Mouse (Mus musculus) heart, embryonic 12.5 days (tissue): ENCODE results near the gene Strn3. TPM values are rescaled to one million over a fixed set of nuclear protein-coding genes. Genes with fewer than 3 reads are reported as not detected.
"Not testable (repeated sequence)": the region's sequence is repeated elsewhere in the genome, so short reads cannot be mapped to it uniquely, and the experiment has no call there.

ENCODE experiments used
- ATAC-seq: fragments of 200-750 bp; cut with Nextera tagmentation; 2 replicates; pipeline ENCODE4 v1.8.0; 2017; ENCODE audit warnings: moderate TSS enrichment, moderate library complexity; ENCODE audit not compliant: insufficient number of reproducible peaks, low FRiP score
- H3K27ac ChIP-seq: fragments of 300-500 bp; sonication (generic); 2 replicates; pipeline ENCODE4 v1.5.1; 2016; ENCODE audit warnings: mild to moderate bottlenecking, moderate library complexity; ENCODE audit not compliant: poor library complexity, severe bottlenecking
- H3K27me3 ChIP-seq: fragments of 300-500 bp; sonication (generic); replicated peaks from 2 replicates; pipeline ENCODE4 v1.6.1; 2016; ENCODE audit warnings: mild to moderate bottlenecking, moderate library complexity
- H3K36me3 ChIP-seq: fragments of 300-500 bp; sonication (generic); 2 replicates; pipeline ENCODE4 v1.6.1; 2016; ENCODE audit warnings: mild to moderate bottlenecking, moderate library complexity
- H3K4me1 ChIP-seq: fragments of 300-500 bp; sonication (generic); replicated peaks from 2 replicates; pipeline ENCODE4 v1.6.1; 2016; ENCODE audit warnings: mild to moderate bottlenecking
- H3K4me2 ChIP-seq: fragments of 300-500 bp; sonication (generic); 2 replicates; pipeline ENCODE4 v1.6.1; 2016; ENCODE audit warnings: mild to moderate bottlenecking, moderate library complexity
- H3K4me3 ChIP-seq: fragments of 300-500 bp; sonication (generic); 2 replicates; pipeline ENCODE4 v1.5.1; 2016; ENCODE audit warnings: mild to moderate bottlenecking
- H3K9ac ChIP-seq: fragments of 300-500 bp; sonication (generic); 2 replicates; pipeline ENCODE4 v1.6.1; 2016; ENCODE audit warnings: mild to moderate bottlenecking, moderate library complexity
- H3K9me3 ChIP-seq: fragments of 300-500 bp; sonication (generic); replicated peaks from 2 replicates; pipeline ENCODE4 v1.6.1; 2016; ENCODE audit warnings: mild to moderate bottlenecking, moderate library complexity
- WGBS: fragments of 180-500 bp; shearing (Covaris S2); methylation state at CpG from one replicate; pipeline ENCODE4 v1.1.7; 2016; 5-methylcytosine and 5-hydroxymethylcytosine counted together
- polyA plus RNA-seq: library from polyadenylated mRNA; unstranded; fragments of >200 nt; fragmentation: Nextera tagmentation; extraction: Ambion mirVana; gene quantifications from 2 replicates; pipeline ENCODE4 v1.2.1, GENCODE M21; 2016

Strn3 gene
- polyA plus RNA-seq, 1 experiment from 2014 or later: 58.6 TPM

- 86% methylated on average over 1 of the region's 1 CpGs for WGBS
- no peak overlapping the region for H3K4me3 ChIP-seq
- no peak overlapping the region for H3K4me2 ChIP-seq
- no peak overlapping the region for H3K27ac ChIP-seq
- H3K9me3 ChIP-seq: no peaks in the 10 kb centered on the region
- H3K4me1 ChIP-seq: 0 out of 2 replicates have a peak, but pooled peaks cover 4% of the 10 kb centered on the region
- no peak overlapping the region for H3K9ac ChIP-seq
- no peak for ATAC-seq
- no peaks in the 10 kb centered on the region for H3K27me3 ChIP-seq
- peaks cover 15% of the 10 kb centered on the region for H3K36me3 ChIP-seq
These were observed 35.7 kb downstream of the Strn3 start for GRCm38 (mm10) chr12:51655944-51656465.

GRCm38 (mm10) chr12:51649401-51649800 lies 42.3 kb downstream of the Strn3 start:
- H3K36me3 ChIP-seq: peaks cover 30% of the 10 kb centered on the region
- H3K4me2 ChIP-seq, H3K9ac ChIP-seq, H3K4me1 ChIP-seq, H3K9me3 ChIP-seq, ATAC-seq, H3K27me3 ChIP-seq, H3K27ac ChIP-seq, H3K4me3 ChIP-seq: not testable (repeated sequence)

- no peak overlapping the region for H3K4me3 ChIP-seq
- H3K36me3 ChIP-seq: peaks cover 13% of the 10 kb centered on the region
- no peak overlapping the region for H3K27ac ChIP-seq
- H3K9ac ChIP-seq: no peak overlapping the region
- 0 out of 2 replicates have a peak, but pooled peaks have one; percentile 55 for ATAC-seq
- no peak overlapping the region for H3K4me2 ChIP-seq
- H3K9me3 ChIP-seq: no peaks in the 10 kb centered on the region
- H3K4me1 ChIP-seq: peaks cover 14% of the 10 kb centered on the region; the same call in 1 of the 2 replicates
- H3K27me3 ChIP-seq: no peaks in the 10 kb centered on the region
- WGBS: 21% methylated on average over 6 of the region's 6 CpGs
These were observed 49.8 kb downstream of the Strn3 start for GRCm38 (mm10) chr12:51641871-51642270.

GRCm38 (mm10) chr12:51636689-51637470 lies 54.8 kb downstream of the Strn3 start:
- no peak overlapping the region for H3K4me3 ChIP-seq
- WGBS: 14% methylated on average over 2 of the region's 2 CpGs
- no peaks in the 10 kb centered on the region for H3K9me3 ChIP-seq
- H3K27me3 ChIP-seq: no peaks in the 10 kb centered on the region
- H3K4me1 ChIP-seq: peaks cover 10% of the 10 kb centered on the region; the same call in 1 of the 2 replicates
- H3K9ac ChIP-seq: no peak overlapping the region
- no peak for ATAC-seq
- H3K4me2 ChIP-seq: no peak overlapping the region
- H3K27ac ChIP-seq: no peak overlapping the region
- peaks cover 7% of the 10 kb centered on the region; the same call in 1 of the 2 replicates for H3K36me3 ChIP-seq

- no peaks in the 10 kb centered on the region for H3K27me3 ChIP-seq
- H3K4me3 ChIP-seq: no peak overlapping the region
- 67% methylated on average over 2 of the region's 2 CpGs for whole genome bisulfite sequencing
- peaks cover 6% of the 10 kb centered on the region; the same call in 1 of the 2 replicates for H3K36me3 ChIP-seq
- no peaks in the 10 kb centered on the region for H3K9me3 ChIP-seq
- H3K9ac ChIP-seq: no peak overlapping the region
- no peak overlapping the region for H3K27ac ChIP-seq
- peaks cover 9% of the 10 kb centered on the region; the same call in 1 of the 2 replicates for H3K4me1 ChIP-seq
- ATAC-seq: no peak
- H3K4me2 ChIP-seq: no peak overlapping the region
These were observed 55.4 kb downstream of the Strn3 start for GRCm38 (mm10) chr12:51636260-51636659.

- no peak for ATAC-seq
- 86% methylated on average over 4 of the region's 4 CpGs for WGBS
These were observed 58.2 kb downstream of the Strn3 start for GRCm38 (mm10) chr12:51633481-51633880.

GRCm38 (mm10) chr12:51623366-51623694 lies 68.4 kb downstream of the Strn3 start:
- Histone ChIP-seq H3K9ac (no peak overlapping the region), H3K27ac (no peak overlapping the region), H3K9me3 (no peaks in the 10 kb centered on the region), H3K4me3 (no peak overlapping the region), H3K4me1 (no peaks in the 10 kb centered on the region), H3K36me3 (peaks cover 27% of the 10 kb centered on the region), H3K4me2 (no peak overlapping the region), H3K27me3 (no peaks in the 10 kb centered on the region)
- ATAC-seq: no peak

More at GRCm38 (mm10) chr12:51633481-51633880, 58.2 kb downstream of the Strn3 start:
- no peak overlapping the region for H3K4me2 ChIP-seq
- H3K9me3 ChIP-seq: no peaks in the 10 kb centered on the region
- no peaks in the 10 kb centered on the region for H3K27me3 ChIP-seq
- no peak overlapping the region for H3K27ac ChIP-seq
- peaks cover 4% of the 10 kb centered on the region; the same call in 1 of the 2 replicates for H3K36me3 ChIP-seq
- peaks cover 7% of the 10 kb centered on the region; the same call in 1 of the 2 replicates for H3K4me1 ChIP-seq
- no peak overlapping the region for H3K4me3 ChIP-seq
- no peak overlapping the region for H3K9ac ChIP-seq

GRCm38 (mm10) chr12:51622670-51623365 lies 68.9 kb downstream of the Strn3 start:
- H3K4me1 ChIP-seq: no peaks in the 10 kb centered on the region
- H3K4me3 ChIP-seq: no peak overlapping the region
- no peaks in the 10 kb centered on the region for H3K9me3 ChIP-seq
- ATAC-seq: no peak
- H3K27me3 ChIP-seq: no peaks in the 10 kb centered on the region
- no peak overlapping the region for H3K27ac ChIP-seq
- H3K36me3 ChIP-seq: peaks cover 31% of the 10 kb centered on the region
- WGBS: 86% methylated on average over 5 of the region's 5 CpGs
- H3K9ac ChIP-seq: no peak overlapping the region
- no peak overlapping the region for H3K4me2 ChIP-seq

GRCm38 (mm10) chr12:51621161-51621560 lies 70.5 kb downstream of the Strn3 start:
- Histone ChIP-seq H3K36me3 (peaks cover 43% of the 10 kb centered on the region), H3K27ac (no peak overlapping the region), H3K9me3 (no peaks in the 10 kb centered on the region), H3K4me2 (no peak overlapping the region), H3K4me1 (no peaks in the 10 kb centered on the region), H3K27me3 (no peaks in the 10 kb centered on the region), H3K4me3 (no peak overlapping the region), H3K9ac (no peak overlapping the region)
- ATAC-seq: no peak
- 78% methylated on average over 5 of the region's 5 CpGs for WGBS

GRCm38 (mm10) chr12:51620572-51620971 lies 71.1 kb downstream of the Strn3 start:
- Histone ChIP-seq H3K27me3 (no peaks in the 10 kb centered on the region), H3K9me3 (no peaks in the 10 kb centered on the region), H3K9ac (no peak overlapping the region), H3K36me3 (peaks cover 47% of the 10 kb centered on the region), H3K4me2 (no peak overlapping the region), H3K27ac (no peak overlapping the region), H3K4me3 (no peak overlapping the region), H3K4me1 (no peaks in the 10 kb centered on the region)
- ATAC-seq: no peak

GRCm38 (mm10) chr12:51612361-51612760 lies 79.3 kb downstream of the Strn3 start:
- H3K4me3 ChIP-seq: no peak overlapping the region
- no peaks in the 10 kb centered on the region for H3K9me3 ChIP-seq
- H3K9ac ChIP-seq: no peak overlapping the region
- no peaks in the 10 kb centered on the region for H3K4me1 ChIP-seq
- no peak for ATAC-seq
- 91% methylated on average over 5 of the region's 5 CpGs for whole genome bisulfite sequencing
- no peaks in the 10 kb centered on the region for H3K27me3 ChIP-seq
- H3K27ac ChIP-seq: no peak overlapping the region
- peaks cover 65% of the 10 kb centered on the region for H3K36me3 ChIP-seq
- no peak overlapping the region for H3K4me2 ChIP-seq
